Mouse (Mus musculus): ENCODE results near the gene 9930111J21Rik1. TPM values are rescaled to one million over a fixed set of nuclear protein-coding genes. Genes with fewer than 3 reads are reported as not detected.
A peak's percentile ranks its signal among the peaks of the same experiment; 100 is the strongest.
"Not testable (repeated sequence)": the region's sequence is repeated elsewhere in the genome, so short reads cannot be mapped to it uniquely, and the experiment has no call there.

Gene 9930111J21Rik1
- polyA plus RNA-seq, 1 experiment from 2014 or later, result 1.0 TPM

- not testable (repeated sequence) for H3K36me3 ChIP-seq (ENCODE audit: insufficient read depth); H3K9me3 ChIP-seq (ENCODE audit: low read depth, low read length); H3K27ac ChIP-seq (ENCODE audit: low read depth); H3K27me3 ChIP-seq (ENCODE audit: insufficient read depth, low read length); H3K4me2 ChIP-seq; ATAC-seq (ENCODE audit: insufficient read depth); H3K9ac ChIP-seq; H3K4me1 ChIP-seq (ENCODE audit: insufficient read depth); DNase-seq; H3K4me3 ChIP-seq (ENCODE audit: low read depth, low read length)
- 65% methylated on average over 5 of the region's 5 CpGs for WGBS
Observed at GRCm38 (mm10) chr11:48923818-48924217, 55.4 kb downstream of the 9930111J21Rik1 start.

GRCm38 (mm10) chr11:48918380-48918779 lies 60.8 kb downstream of the 9930111J21Rik1 start:
- 68% methylated on average over 3 of the region's 3 CpGs for WGBS
- no peak overlapping the region for H3K27ac ChIP-seq (ENCODE audit: low read depth)
- H3K4me1 ChIP-seq (ENCODE audit: insufficient read depth), result no peaks in the 10 kb centered on the region
- DNase-seq, result no peak
- no peak overlapping the region for H3K4me3 ChIP-seq (ENCODE audit: low read depth, low read length)
- H3K36me3 ChIP-seq (ENCODE audit: insufficient read depth), result no peaks in the 10 kb centered on the region
- no peak overlapping the region for H3K4me2 ChIP-seq
- H3K9ac ChIP-seq, result no peak overlapping the region
- no peaks in the 10 kb centered on the region for H3K9me3 ChIP-seq (ENCODE audit: low read depth, low read length)
- TF ChIP-seq CTCF (IDR thresholded peaks at IDR 0.05; ENCODE audit: low read depth), result no peak
- H3K27me3 ChIP-seq (ENCODE audit: insufficient read depth, low read length), result no peaks in the 10 kb centered on the region
- no peak for ATAC-seq (ENCODE audit: insufficient read depth)

- H3K27ac ChIP-seq (ENCODE audit: low read depth), result no peak overlapping the region
- H3K27me3 ChIP-seq (ENCODE audit: insufficient read depth, low read length), result no peaks in the 10 kb centered on the region
- WGBS, result 86% methylated on average over 1 of the region's 1 CpGs
- no peak for ATAC-seq (ENCODE audit: insufficient read depth)
- no peak for TF ChIP-seq CTCF (IDR thresholded peaks at IDR 0.05; ENCODE audit: low read depth)
- no peak overlapping the region for H3K4me3 ChIP-seq (ENCODE audit: low read depth, low read length)
- no peak overlapping the region for H3K9ac ChIP-seq
- H3K4me1 ChIP-seq (ENCODE audit: insufficient read depth), result no peaks in the 10 kb centered on the region
- H3K4me2 ChIP-seq, result no peak overlapping the region
- no peaks in the 10 kb centered on the region for H3K36me3 ChIP-seq (ENCODE audit: insufficient read depth)
- H3K9me3 ChIP-seq (ENCODE audit: low read depth, low read length), result no peaks in the 10 kb centered on the region
- no peak for DNase-seq
Observed at GRCm38 (mm10) chr11:48913611-48914010, 65.6 kb downstream of the 9930111J21Rik1 start.

- Histone ChIP-seq H3K9me3 (ENCODE audit: low read depth, low read length) (no peaks in the 10 kb centered on the region), H3K4me1 (ENCODE audit: insufficient read depth) (no peaks in the 10 kb centered on the region), H3K9ac (no peak overlapping the region), H3K27ac (ENCODE audit: low read depth) (no peak overlapping the region), H3K36me3 (ENCODE audit: insufficient read depth) (no peaks in the 10 kb centered on the region), H3K4me3 (ENCODE audit: low read depth, low read length) (no peak overlapping the region), H3K27me3 (ENCODE audit: insufficient read depth, low read length) (no peaks in the 10 kb centered on the region), H3K4me2 (no peak overlapping the region)
- DNase-seq (no peak), ATAC-seq (ENCODE audit: insufficient read depth) (no peak)
- no peak for TF ChIP-seq CTCF (IDR thresholded peaks at IDR 0.05; ENCODE audit: low read depth)
- 42% methylated on average over 1 of the region's 1 CpGs for WGBS
Observed at GRCm38 (mm10) chr11:48908459-48908858, 70.7 kb downstream of the 9930111J21Rik1 start.

- Histone ChIP-seq H3K4me3 (ENCODE audit: low read depth, low read length) (no peak within 1 kb of the TSS), H3K36me3 (ENCODE audit: insufficient read depth) (no peaks in the 10 kb centered on the region), H3K27ac (ENCODE audit: low read depth) (no peak within 1 kb of the TSS), H3K4me2 (no peak within 1 kb of the TSS), H3K27me3 (ENCODE audit: insufficient read depth, low read length) (no peaks in the 10 kb centered on the region), H3K9ac (no peak within 1 kb of the TSS), H3K9me3 (ENCODE audit: low read depth, low read length) (no peaks in the 10 kb centered on the region), H3K4me1 (ENCODE audit: insufficient read depth) (no peaks in the 10 kb centered on the region)
- ATAC-seq (ENCODE audit: insufficient read depth) (no peak), DNase-seq (peak; percentile 11)
- TF ChIP-seq CTCF (IDR thresholded peaks at IDR 0.05; ENCODE audit: low read depth), result no peak
- 42% methylated on average over 2 of the region's 2 CpGs for WGBS
Observed at GRCm38 (mm10) chr11:48902021-48902420, 77.2 kb downstream of the 9930111J21Rik1 start, which contains the start of gene Gm5431. Gene Gm5431 (minus strand): TSS chr11:48902214.

GRCm38 (mm10) chr11:48901567-48901930 lies 77.6 kb downstream of the 9930111J21Rik1 start:
- not testable (repeated sequence) for H3K4me1 ChIP-seq (ENCODE audit: insufficient read depth); H3K27me3 ChIP-seq (ENCODE audit: insufficient read depth, low read length); H3K4me3 ChIP-seq (ENCODE audit: low read depth, low read length); H3K9me3 ChIP-seq (ENCODE audit: low read depth, low read length); ATAC-seq (ENCODE audit: insufficient read depth); H3K9ac ChIP-seq; DNase-seq; H3K36me3 ChIP-seq (ENCODE audit: insufficient read depth); H3K4me2 ChIP-seq; H3K27ac ChIP-seq (ENCODE audit: low read depth)
- 83% methylated on average over 1 of the region's 1 CpGs for WGBS

- WGBS, result 66% methylated on average over 6 of the region's 6 CpGs
- not testable (repeated sequence) for H3K27me3 ChIP-seq (ENCODE audit: insufficient read depth, low read length); H3K4me3 ChIP-seq (ENCODE audit: low read depth, low read length); H3K9ac ChIP-seq; H3K27ac ChIP-seq (ENCODE audit: low read depth); DNase-seq; H3K4me1 ChIP-seq (ENCODE audit: insufficient read depth); H3K9me3 ChIP-seq (ENCODE audit: low read depth, low read length); H3K4me2 ChIP-seq; H3K36me3 ChIP-seq (ENCODE audit: insufficient read depth); ATAC-seq (ENCODE audit: insufficient read depth)
Observed at GRCm38 (mm10) chr11:48900654-48901566, 78.3 kb downstream of the 9930111J21Rik1 start.

Measured in lung, embryonic 14.5 days (tissue).